Mouse (Mus musculus) gastrocnemius, postnatal 4 days (tissue): ENCODE measurements around the gene Slc34a3. TPM values are rescaled to one million over a fixed set of nuclear protein-coding genes. Genes with fewer than 3 reads are reported as not detected.
A peak's percentile ranks its signal among the peaks of the same experiment; 100 is the strongest.

Experiments used
- DNase-seq, 2 experiments: peaks; one replicate each; pipeline ENCODE4 v3.0.0; 2021 to 2022; ENCODE audit warnings: low spot score in 2 of 2, mixed read lengths in 2 of 2
- total RNA-seq, 2 experiments: library from RNA; stranded (reverse); gene quantifications; 2 replicates each; pipeline ENCODE4 v1.2.3; 2021

Gene Slc34a3
- total RNA-seq, 2 experiments from 2014 or later: not detected

GRCm38 (mm10) chr2:25225811-25226379, 8.3 kb downstream of the Slc34a3 start:
- no peak for DNase-seq

- DNase-seq: peak; percentile 89 to 96
Observed at GRCm38 (mm10) chr2:25224766-25225752, 9.1 kb downstream of the Slc34a3 start.

DNA sequence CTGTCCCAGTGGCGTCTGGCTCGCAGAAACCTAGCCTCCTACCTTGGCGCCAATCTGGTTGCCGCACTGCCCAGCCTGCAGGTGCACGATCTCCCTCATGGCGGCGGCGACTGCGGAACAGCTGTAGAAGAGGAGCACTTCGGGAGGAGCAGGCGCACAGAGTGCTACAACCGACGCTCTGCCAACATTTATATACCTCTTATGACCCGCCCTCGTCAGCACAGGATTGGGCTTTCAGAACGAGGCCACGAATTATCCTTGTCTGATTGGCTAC, 9.7 kb downstream of the Slc34a3 start, which contains the start of gene Tubb4b:
Gene Tubb4b, minus strand, starts transcription at position 211 of the 274 bp plus-strand sequence.
- no peak for DNase-seq

DNA sequence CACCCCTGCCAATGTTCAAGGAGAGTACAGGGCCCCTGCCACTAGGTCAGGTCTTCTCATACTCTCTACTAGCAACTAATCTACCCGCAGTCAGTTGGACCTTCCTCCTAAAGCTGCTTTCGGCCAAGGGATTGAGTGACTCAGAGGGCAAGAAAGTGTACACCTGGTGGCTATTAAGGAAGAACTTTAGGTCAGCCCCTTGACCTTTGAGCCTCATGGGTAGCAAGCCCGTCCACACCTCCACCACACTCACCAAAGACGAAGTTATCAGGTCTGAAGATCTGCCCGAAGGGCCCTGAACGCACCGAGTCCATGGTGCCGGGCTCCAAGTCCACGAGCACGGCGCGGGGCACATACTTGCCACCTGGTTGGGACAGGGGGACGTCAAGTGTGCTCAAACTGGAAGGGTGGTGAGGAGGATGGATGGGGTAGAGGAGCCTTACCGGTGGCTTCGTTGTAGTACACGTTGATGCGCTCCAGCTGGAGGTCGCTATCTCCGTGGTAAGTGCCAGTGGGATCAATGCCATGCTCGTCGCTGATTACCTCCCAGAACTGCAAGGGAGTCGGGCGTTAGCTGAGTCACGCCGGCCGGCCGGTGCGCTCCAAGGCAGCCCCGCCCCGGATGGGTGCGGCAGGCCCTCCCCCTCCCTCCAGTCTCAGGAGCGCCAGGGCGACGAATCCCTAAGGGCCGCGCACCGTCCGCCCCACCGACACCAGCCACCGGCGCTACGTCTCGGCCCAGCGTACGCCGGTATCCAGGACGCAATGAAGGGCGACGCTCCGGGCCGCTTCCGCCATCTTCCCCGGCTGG, 10.3 kb downstream of the Slc34a3 start:
- peak; percentile 63 to 74 for DNase-seq

- DNase-seq: no peak
Observed at GRCm38 (mm10) chr2:25221331-25221772, 12.8 kb downstream of the Slc34a3 start.

DNA sequence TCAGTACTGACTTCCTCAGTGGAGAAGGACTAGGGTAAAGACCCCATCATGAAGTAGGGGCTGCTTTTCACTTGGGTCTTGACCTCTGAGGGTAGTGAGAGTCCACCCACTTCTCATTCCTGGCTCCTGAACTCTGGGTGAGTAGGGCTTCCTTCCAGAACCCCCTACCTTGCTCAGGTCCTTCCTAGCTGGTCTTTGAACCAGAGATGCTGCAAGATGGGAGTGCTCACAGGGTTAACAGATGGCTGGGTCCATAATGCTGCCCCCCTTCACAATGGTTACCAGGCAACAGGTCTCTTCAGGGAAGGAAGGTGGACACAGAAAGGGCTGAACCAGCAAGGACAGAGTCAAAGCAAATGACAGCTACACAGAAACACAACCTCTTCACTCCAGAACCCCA, 15.7 kb downstream of the Slc34a3 start, which contains the start of gene Fam166a:
Gene Fam166a, plus strand, starts transcription at position 301 of the 400 bp plus-strand sequence.
- DNase-seq: no peak

DNA sequence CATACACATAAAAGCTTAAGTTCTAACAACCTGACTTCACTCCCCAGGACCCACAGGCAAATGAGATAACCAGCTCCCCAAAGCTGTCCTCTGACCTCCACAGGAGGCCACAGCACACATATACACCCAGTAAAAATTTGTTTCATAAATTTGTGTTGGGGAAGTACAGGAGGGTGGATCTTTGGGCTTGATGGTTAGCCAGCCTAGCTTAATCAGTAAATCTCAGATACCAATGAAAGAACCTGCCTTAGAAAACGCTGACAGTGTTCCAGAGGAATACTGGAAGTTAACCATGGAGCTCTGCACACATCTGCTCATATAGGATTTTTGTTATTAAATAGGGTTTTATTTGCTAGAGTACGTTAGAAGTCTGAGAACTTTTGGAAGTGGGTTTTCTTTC, 16.5 kb downstream of the Slc34a3 start:
- DNase-seq: no peak

DNA sequence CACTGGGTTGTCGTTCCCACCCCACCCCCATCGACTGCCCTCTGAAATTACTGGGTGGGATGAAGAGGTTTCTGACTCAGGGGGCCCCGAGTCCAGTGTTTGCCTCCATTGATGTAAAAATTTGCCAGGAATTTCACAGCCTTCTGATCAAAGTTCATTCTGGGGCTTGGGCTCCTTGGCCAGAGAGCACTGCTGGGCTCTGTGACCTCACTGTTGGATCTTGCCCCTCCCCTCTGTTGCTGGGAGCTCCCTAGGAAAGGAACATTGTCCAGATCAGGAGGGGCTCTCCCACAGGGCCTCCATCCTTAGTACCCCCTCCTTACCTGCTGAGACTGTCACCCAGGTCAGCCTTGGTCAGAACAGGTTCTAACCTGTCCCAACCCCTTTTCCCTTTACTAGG, 19.7 kb downstream of the Slc34a3 start, which contains the start of gene Stpg3:
Gene Stpg3, minus strand, starts transcription at position 194 of the 400 bp plus-strand sequence.
- DNase-seq: no peak

DNA sequence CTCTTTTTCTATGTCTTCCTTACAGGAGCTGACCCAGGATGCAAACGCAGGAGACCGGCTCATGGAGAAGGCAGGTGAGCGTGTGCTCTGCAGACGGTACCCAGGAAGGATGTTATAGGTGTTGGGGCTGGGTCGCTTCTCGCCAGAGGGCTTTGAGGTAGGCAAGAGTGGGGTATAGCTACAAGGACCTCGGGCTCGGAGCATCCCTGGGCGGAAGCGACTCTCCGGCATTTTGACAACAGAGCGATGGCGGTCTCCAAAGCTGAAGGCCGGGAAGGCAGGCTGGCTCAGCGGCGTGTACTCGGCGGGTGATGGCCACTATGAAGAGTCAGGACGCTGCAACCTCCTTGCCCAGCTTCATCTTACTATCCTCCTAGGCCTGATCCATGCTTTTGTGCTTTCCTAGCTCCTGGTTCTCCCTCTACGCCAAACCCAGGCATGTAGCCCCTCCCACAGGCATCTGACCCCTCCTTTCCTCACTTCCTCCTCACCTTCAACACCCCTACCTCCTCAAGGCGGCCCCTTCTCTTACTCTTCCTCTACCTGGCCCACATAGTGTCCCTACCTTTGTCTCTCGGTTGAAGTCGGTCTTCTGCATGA, 20.8 kb downstream of the Slc34a3 start:
- no peak for DNase-seq

DNA sequence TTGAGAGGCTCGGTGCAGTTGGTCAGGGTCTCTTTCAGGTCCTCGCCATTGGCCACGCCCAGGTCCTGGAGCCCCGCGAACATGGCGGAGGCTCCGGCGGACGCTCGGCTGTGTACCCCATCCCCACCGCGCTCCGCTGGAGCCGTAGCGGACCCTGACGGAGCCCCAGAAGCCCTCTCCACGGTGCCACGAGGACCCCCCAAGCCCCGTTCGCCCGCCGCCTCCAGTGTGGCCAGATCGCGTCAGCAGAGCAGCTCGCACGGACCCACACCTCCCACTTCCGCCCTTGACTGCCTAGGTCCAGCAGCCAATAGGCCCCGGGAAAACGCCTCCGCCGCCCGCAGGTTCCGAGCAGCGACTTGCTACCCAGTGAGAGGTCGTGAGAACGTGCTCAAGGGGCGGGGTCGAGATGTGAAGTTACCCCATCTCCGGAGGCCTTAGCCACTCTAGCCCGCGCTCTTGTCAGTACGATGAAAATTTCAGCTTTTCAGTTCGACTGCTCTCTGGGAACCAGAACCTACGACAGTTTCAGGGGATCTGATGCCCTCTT, 23.0 kb downstream of the Slc34a3 start, which contains the start of gene Nelfb:
Gene Nelfb, minus strand, starts transcription at position 369 of the 550 bp plus-strand sequence.
- DNase-seq: peak; percentile 74 to 90

GRCm38 (mm10) chr2:25210686-25211085, 23.5 kb downstream of the Slc34a3 start:
- DNase-seq: no peak

DNA sequence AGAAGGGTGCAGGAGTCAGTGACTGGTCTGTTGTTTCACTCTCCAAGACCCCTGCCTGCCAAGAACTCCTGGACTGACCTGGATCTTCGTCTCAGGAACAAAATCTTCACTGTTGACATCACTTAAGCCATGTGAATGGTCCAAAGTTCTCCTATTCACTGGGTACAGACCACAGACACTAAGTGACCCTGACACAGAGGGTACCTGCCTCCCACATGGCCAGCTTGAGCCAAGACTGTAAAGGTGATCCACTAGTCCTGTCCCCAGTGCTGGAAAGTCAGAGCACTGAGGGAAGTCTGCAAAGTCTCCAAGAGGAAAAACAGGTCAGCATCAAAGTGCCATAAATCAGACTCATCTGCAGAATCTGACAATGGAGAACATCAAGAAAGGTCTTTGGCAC, 26.6 kb downstream of the Slc34a3 start:
- no peak for DNase-seq

GRCm38 (mm10) chr2:25203631-25204214, 30.4 kb downstream of the Slc34a3 start:
- DNase-seq: no peak

GRCm38 (mm10) chr2:25200631-25201030, 33.5 kb downstream of the Slc34a3 start:
- no peak for DNase-seq

- DNase-seq: no peak
Observed at GRCm38 (mm10) chr2:25197946-25198345, 36.2 kb downstream of the Slc34a3 start.

- no peak for DNase-seq
Observed at GRCm38 (mm10) chr2:25197191-25197590, 37.0 kb downstream of the Slc34a3 start.

DNA sequence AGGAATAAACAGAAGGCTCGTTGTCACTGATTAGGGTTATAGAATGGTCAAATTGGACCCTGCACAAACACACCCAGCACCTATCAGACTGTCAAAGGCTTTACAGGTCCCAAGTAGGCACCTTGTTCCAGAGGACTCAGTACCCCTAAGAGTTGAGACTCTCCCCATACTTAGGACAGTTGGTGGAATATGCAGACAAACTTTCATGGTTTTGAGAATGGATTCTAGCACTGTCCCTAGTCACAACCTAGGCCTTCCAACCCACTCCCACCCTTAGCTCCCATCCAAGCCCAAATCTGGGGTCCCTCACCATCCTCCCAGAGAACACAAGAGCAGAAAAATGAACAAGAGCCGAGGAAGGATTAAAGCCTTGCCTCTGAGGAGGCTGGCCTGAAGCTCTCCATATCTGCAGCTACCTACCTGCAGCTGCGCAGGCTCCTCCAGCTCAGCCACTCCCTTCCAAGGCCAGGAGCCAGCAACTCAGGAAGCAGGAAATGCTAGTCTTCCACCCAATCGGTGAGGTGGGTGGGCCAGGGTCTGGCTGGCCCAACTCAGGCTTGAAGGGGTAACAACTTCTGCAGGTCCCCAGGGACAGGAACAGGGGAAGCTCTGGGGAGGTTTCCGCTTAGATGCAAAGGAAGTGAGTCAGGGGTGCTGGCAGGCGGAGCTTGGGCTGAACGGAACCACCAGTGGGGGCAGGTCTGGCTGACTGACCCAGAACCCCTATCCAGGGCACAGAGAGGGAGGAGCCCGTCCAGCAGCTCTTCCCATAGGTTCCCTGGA, 37.8 kb downstream of the Slc34a3 start, which contains the start of gene Tor4a:
Gene Tor4a, minus strand, starts transcription at position 715 of the 783 bp plus-strand sequence.
- DNase-seq: peak in 1 of 2 experiments; percentile 40

GRCm38 (mm10) chr2:25195211-25196156, 38.7 kb downstream of the Slc34a3 start:
- DNase-seq: peak in 1 of 2 experiments; percentile 38
